Mouse (Mus musculus) heart, adult 2 months (tissue): Measurements from ENCODE around the gene Tnip1. TPM values are rescaled to one million over a fixed set of nuclear protein-coding genes. Genes with fewer than 3 reads are reported as not detected.
A peak's percentile ranks its signal among the peaks of the same experiment; 100 is the strongest.

Experiments
- DNase-seq, 2 experiments: peaks; one replicate each; pipeline ENCODE4 v3.0.0; 2021
- H3K27ac ChIP-seq: fragments of 200-600 bp; 2 replicates; pipeline ENCODE4 v1.8.1; 2022
- H3K27me3 ChIP-seq: fragments of 200-500 bp; 2 replicates; pipeline ENCODE4 v1.6.1; 2012; ENCODE audit warnings: mild to moderate bottlenecking, low read length, inconsistent platforms, mixed read lengths; ENCODE audit not compliant: control insufficient read depth, insufficient read depth
- H3K36me3 ChIP-seq: fragments of 200-500 bp; 2 replicates; pipeline ENCODE4 v1.6.1; 2012; ENCODE audit warnings: low read length, inconsistent platforms; ENCODE audit not compliant: control insufficient read depth, insufficient read depth
- H3K4me1 ChIP-seq: fragments of 200-500 bp; 2 replicates; pipeline ENCODE4 v1.6.1; 2011; ENCODE audit warnings: low read length; ENCODE audit not compliant: control insufficient read depth, insufficient read depth
- H3K4me3 ChIP-seq: fragments of 200-600 bp; 2 replicates; pipeline ENCODE4 v1.8.1; 2022
- H3K79me2 ChIP-seq: fragments of 200-500 bp; replicated peaks from 2 replicates; pipeline ENCODE4 v1.6.1; 2012; ENCODE audit warnings: mild to moderate bottlenecking, inconsistent platforms, low read length, moderate library complexity, mixed read lengths; ENCODE audit not compliant: control insufficient read depth, insufficient read depth
- H3K9ac ChIP-seq: fragments of 200-500 bp; 2 replicates; pipeline ENCODE4 v1.6.1; 2012; ENCODE audit warnings: low read depth, mild to moderate bottlenecking, control low read depth, inconsistent platforms, low read length, mixed read lengths
- CTCF ChIP-seq: fragments of 200-600 bp; IDR thresholded peaks from 2 replicates; pipeline ENCODE4 v1.8.1; 2022; ENCODE audit warnings: antibody characterized with exemption, mild to moderate bottlenecking, moderate library complexity
- EP300 ChIP-seq: fragments of 200-500 bp; IDR thresholded peaks from 2 replicates; pipeline ENCODE4 v1.6.1; 2011; ENCODE audit warnings: low read depth, low read length, control low read depth; ENCODE audit not compliant: insufficient read depth
- POLR2A ChIP-seq: fragments of 200-500 bp; IDR thresholded peaks from 2 replicates; pipeline ENCODE4 v1.6.1; 2011; ENCODE audit warnings: mild to moderate bottlenecking, low read depth, low read length, control low read depth; ENCODE audit not compliant: insufficient read depth
- WGBS: fragments of 180-500 bp; shearing (Covaris S2); methylation state at CpG from one replicate; pipeline ENCODE4 v1.1.7; 2018; 5-methylcytosine and 5-hydroxymethylcytosine counted together
- intact Hi-C: fragments of 180-260 bp; cut with DNase I; formaldehyde crosslinking; loops from one replicate; pipeline ENCODE4 v1.15.1; 2025
- polyA plus RNA-seq: library from polyadenylated mRNA; depleted of rRNA; stranded (reverse); fragments of >200 nt; gene quantifications from 2 replicates; pipeline ENCODE4 v1.2.3, GENCODE M21; 2012
- total RNA-seq, 2 experiments: library from RNA; stranded (reverse); gene quantifications; 2 replicates each; pipeline ENCODE4 v1.2.3; 2021

Gene Tnip1
- total and polyA plus RNA-seq, 3 experiments, result 25.9 to 34.4 (median 31.9) TPM

DNA sequence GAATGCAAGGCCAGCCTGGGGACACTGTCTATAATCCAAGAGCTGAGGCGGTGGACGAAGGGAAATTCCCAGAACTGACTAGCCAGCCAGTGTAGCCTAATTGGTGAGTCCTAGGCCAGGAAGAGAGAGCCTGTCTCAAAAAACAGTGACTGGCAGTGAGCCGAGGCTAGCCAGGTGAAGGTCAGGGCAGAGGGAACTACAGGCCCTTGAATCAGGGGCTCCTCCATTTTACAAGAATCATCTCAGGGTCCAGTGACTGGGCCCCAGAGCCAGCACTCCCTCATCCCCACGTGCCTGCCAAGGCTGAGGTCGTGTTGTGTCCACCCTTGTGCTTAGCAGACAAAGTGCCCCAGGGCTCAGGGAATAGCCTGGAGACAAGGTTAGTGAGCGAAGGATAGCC lies 12.0 kb downstream of the Tnip1 start:
- no peak for DNase-seq
- peaks cover 6% of the 10 kb centered on the region for H3K79me2 ChIP-seq
- TF ChIP-seq EP300 (no peak), POLR2A (no peak), CTCF (no peak)
- peaks cover 8% of the 10 kb centered on the region for H3K4me1 ChIP-seq
- 59% methylated on average over 6 of the region's 6 CpGs for WGBS
- no peaks in the 10 kb centered on the region for H3K27me3 ChIP-seq
- no peak overlapping the region for H3K9ac ChIP-seq
- H3K27ac ChIP-seq, result no peak overlapping the region
- H3K4me3 ChIP-seq, result no peak overlapping the region
- intact Hi-C loops, result no loop called here
- no peaks in the 10 kb centered on the region for H3K36me3 ChIP-seq

DNA sequence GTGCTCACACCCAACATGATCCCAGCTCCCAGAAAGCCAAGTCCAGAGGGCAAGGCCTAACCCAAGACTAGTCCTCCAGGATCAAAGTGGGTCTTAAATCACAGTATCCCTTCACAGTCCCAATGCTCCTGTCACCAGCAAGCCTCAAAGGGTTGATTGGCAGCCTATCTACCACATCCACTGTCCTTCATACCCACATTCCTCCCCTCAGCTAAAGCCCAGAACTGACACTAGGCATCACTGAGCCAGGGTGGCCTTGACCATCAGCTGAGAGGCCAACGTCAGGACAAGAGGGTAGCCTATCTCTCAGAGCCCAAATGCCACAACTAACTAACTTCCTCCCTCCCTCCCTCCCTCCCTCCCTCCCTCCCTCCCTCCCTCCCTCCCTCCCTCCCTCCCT lies 13.0 kb downstream of the Tnip1 start:
- H3K4me1 ChIP-seq, result peaks cover 10% of the 10 kb centered on the region
- no peak overlapping the region for H3K27ac ChIP-seq
- no peaks in the 10 kb centered on the region for H3K27me3 ChIP-seq
- 41% methylated on average over 1 of the region's 1 CpGs for WGBS
- no peak for TF ChIP-seq POLR2A
- no peak for TF ChIP-seq EP300
- no peak for TF ChIP-seq CTCF
- no peak overlapping the region for H3K9ac ChIP-seq
- DNase-seq, result no peak
- no peaks in the 10 kb centered on the region for H3K36me3 ChIP-seq
- H3K79me2 ChIP-seq, result peaks cover 9% of the 10 kb centered on the region
- intact Hi-C loops, result no loop called here
- no peak overlapping the region for H3K4me3 ChIP-seq

DNA sequence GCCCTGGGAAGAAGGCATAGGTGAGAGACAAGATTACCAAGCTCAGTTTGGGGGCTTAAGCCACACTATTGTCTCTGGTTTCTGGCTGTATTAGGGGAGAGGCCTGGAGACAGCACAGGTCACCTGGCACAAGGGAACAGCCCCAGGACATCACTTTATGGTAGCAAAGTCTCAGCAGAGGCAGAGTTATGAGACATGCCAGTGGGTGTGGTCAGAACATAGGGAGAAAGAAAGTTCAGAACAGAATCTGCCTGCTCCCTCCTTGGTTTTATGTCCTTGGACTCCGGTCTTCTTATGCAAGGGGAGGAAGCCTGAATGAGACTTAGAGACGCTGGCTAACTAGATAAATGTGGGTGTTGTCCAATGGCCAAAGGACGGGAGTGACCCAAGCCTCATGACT lies 18.0 kb downstream of the Tnip1 start:
- Histone ChIP-seq H3K9ac (no peak overlapping the region), H3K36me3 (no peaks in the 10 kb centered on the region), H3K79me2 (peaks cover 7% of the 10 kb centered on the region), H3K27ac (no peak overlapping the region), H3K4me1 (peaks cover 7% of the 10 kb centered on the region), H3K4me3 (no peak overlapping the region), H3K27me3 (no peaks in the 10 kb centered on the region)
- WGBS, result 76% methylated on average over 3 of the region's 3 CpGs
- DNase-seq, result no peak
- intact Hi-C loops, result no loop called here
- no peak for TF ChIP-seq CTCF
- no peak for TF ChIP-seq EP300
- TF ChIP-seq POLR2A, result no peak

DNA sequence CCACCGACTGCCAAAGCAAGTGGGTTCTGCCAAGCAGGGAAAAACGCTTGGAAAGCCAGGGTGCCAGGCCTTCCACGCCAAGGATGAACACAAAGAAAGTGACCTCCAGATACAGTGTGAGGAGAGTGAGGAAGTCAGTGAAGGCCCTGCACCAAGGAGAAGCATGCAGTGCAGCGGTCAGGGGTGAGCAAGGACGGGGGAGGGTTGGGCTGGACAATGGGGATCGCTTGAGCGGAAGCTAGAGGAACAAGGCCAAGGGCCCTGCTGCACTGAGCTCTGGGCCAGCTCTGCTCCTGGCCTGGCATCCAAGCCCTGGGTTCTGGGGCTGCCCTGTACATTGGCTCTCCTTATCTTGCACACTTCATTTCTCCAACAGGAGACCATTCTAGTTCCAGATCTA lies 22.7 kb downstream of the Tnip1 start:
- Histone ChIP-seq H3K9ac (no peak overlapping the region), H3K27ac (no peak overlapping the region; the same call in 1 of the 2 replicates), H3K4me3 (no peak overlapping the region), H3K27me3 (no peaks in the 10 kb centered on the region), H3K79me2 (peaks cover 2% of the 10 kb centered on the region; the same call in 1 of the 2 replicates), H3K36me3 (no peaks in the 10 kb centered on the region), H3K4me1 (peaks cover 5% of the 10 kb centered on the region)
- WGBS, result 23% methylated on average over 7 of the region's 7 CpGs
- TF ChIP-seq EP300 (no peak), CTCF (no peak), POLR2A (no peak)
- intact Hi-C loops, result no loop called here
- peak in 1 of 2 experiments; percentile 32 for DNase-seq

DNA sequence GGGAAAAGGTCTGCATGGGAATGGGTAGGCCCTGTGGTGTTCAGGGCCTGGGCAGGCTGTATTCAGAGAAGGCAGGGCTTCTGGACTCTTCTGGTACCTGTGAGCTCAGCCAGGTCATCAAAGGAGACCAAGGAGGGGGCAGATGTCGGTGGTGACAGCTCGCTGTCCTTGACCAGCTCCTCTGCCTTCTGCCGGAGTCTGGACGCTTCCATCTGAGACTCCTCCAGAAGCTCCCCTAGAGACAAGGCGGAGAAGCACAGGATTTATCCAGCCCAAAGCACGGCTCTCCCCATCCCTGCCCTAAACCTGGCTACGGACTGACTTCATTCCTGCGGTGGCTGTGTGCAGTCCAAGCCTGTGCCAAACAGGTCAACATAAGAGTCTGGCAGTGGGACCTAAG lies 23.2 kb downstream of the Tnip1 start:
- Histone ChIP-seq H3K79me2 (no peaks in the 10 kb centered on the region), H3K9ac (no peak overlapping the region), H3K4me1 (peaks cover 3% of the 10 kb centered on the region), H3K4me3 (no peak overlapping the region), H3K36me3 (no peaks in the 10 kb centered on the region), H3K27ac (no peak overlapping the region; the same call in 1 of the 2 replicates), H3K27me3 (no peaks in the 10 kb centered on the region)
- no peak for DNase-seq
- TF ChIP-seq CTCF (no peak), EP300 (no peak), POLR2A (no peak)
- WGBS, result 56% methylated on average over 8 of the region's 8 CpGs
- intact Hi-C loops, result loop anchor here (2.0 kb wide), 1 partner anchor 13 kb away; no protein-coding TSS in a partner anchor

DNA sequence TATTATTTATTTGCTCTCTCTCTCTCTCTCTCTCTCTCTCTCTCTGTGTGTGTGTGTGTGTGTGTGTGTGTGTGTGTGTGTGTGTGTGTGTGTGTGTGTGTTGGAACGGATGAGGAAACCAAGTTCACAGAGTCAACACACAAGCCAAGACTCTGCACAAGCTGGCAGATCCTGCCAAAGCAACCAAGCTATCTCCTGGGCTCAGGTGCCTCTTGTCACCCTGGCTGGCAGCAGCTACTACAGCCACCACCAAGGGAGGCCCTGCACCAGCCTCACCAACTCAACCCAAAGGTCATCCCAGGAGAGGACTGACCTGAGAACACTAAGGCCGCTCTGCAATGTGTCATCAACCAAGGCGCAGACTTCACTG lies 26.0 kb downstream of the Tnip1 start:
- H3K27me3 ChIP-seq, result no peaks in the 10 kb centered on the region
- 51% methylated on average over 3 of the region's 3 CpGs for WGBS
- H3K4me1 ChIP-seq, result peaks cover 3% of the 10 kb centered on the region
- peak in 1 of 2 experiments; percentile 41 for DNase-seq
- no peak overlapping the region for H3K4me3 ChIP-seq
- no peaks in the 10 kb centered on the region for H3K36me3 ChIP-seq
- intact Hi-C loops, result no loop called here
- no peaks in the 10 kb centered on the region for H3K79me2 ChIP-seq
- H3K27ac ChIP-seq, result no peak overlapping the region
- TF ChIP-seq POLR2A (no peak), EP300 (no peak), CTCF (no peak)
- H3K9ac ChIP-seq, result no peak overlapping the region
